Mouse (Mus musculus) myocyte (in vitro differentiated cells): ENCODE results near the gene Esrrg. TPM values are rescaled to one million over a fixed set of nuclear protein-coding genes. Genes with fewer than 3 reads are reported as not detected.

ENCODE experiments used
- H3K27me3 ChIP-seq: one replicate; pipeline ENCODE4 v1.6.1; 2011; ENCODE audit not compliant: control insufficient read depth, insufficient read depth, insufficient read length
- H3K36me3 ChIP-seq: one replicate; pipeline ENCODE4 v1.6.1; 2011; ENCODE audit not compliant: control insufficient read depth, insufficient read depth
- H3K4me2 ChIP-seq: one replicate; pipeline ENCODE4 v1.6.1; 2011; ENCODE audit warnings: low read depth, control low read depth
- H3K4me3 ChIP-seq: one replicate; pipeline ENCODE4 v1.5.1; 2011; ENCODE audit warnings: mild to moderate bottlenecking, control low read depth, moderate library complexity
- H3K79me2 ChIP-seq: one replicate; pipeline ENCODE4 v1.6.1; 2011; ENCODE audit not compliant: control insufficient read depth, insufficient read depth
- H3ac ChIP-seq: one replicate; pipeline ENCODE4 v1.6.1; 2011; ENCODE audit not compliant: control insufficient read depth, insufficient read length
- CEBPB ChIP-seq: IDR thresholded peaks from 2 replicates; pipeline ENCODE4 v1.6.1; 2011; ENCODE audit warnings: mild to moderate bottlenecking, moderate library complexity; ENCODE audit not compliant: poor library complexity, insufficient read depth, severe bottlenecking
- E2F4 ChIP-seq: IDR thresholded peaks from one replicate; pipeline ENCODE4 v1.6.1; 2011; ENCODE audit warnings: mild to moderate bottlenecking, control low read depth, moderate library complexity; ENCODE audit not compliant: insufficient read depth
- MAX ChIP-seq: IDR thresholded peaks from one replicate; pipeline ENCODE4 v1.6.1; 2011; ENCODE audit warnings: low read depth, mild to moderate bottlenecking, control low read depth
- MYOD1 ChIP-seq, 3 experiments: IDR thresholded peaks; one replicate each; pipeline ENCODE4 v1.6.1; 2011; ENCODE audit warnings: control low read depth in 2 of 3, low read depth in 2 of 3, mild to moderate bottlenecking in 2 of 3, moderate library complexity in 1 of 3; ENCODE audit not compliant: insufficient read length in 2 of 3, control insufficient read depth in 1 of 3
- MYOG ChIP-seq, 3 experiments: IDR thresholded peaks; one replicate each; pipeline ENCODE4 v1.6.1; 2011; ENCODE audit warnings: control low read depth in 2 of 3, low read depth in 2 of 3, mild to moderate bottlenecking in 2 of 3; ENCODE audit not compliant: insufficient read length in 2 of 3, control insufficient read depth in 1 of 3, insufficient read depth in 1 of 3
- POLR2A ChIP-seq: IDR thresholded peaks from one replicate; pipeline ENCODE4 v1.6.1; 2011; ENCODE audit warnings: low read depth, mild to moderate bottlenecking, control low read depth, moderate library complexity; ENCODE audit not compliant: insufficient read length
- POLR2AphosphoS2 ChIP-seq: IDR thresholded peaks from one replicate; pipeline ENCODE4 v1.6.1; 2011; ENCODE audit warnings: low read depth, control low read depth; ENCODE audit not compliant: insufficient read length
- REST ChIP-seq: IDR thresholded peaks from one replicate; pipeline ENCODE4 v1.6.1; 2011; ENCODE audit warnings: mild to moderate bottlenecking, control low read depth, moderate library complexity; ENCODE audit not compliant: insufficient read depth, insufficient read length
- SRF ChIP-seq: IDR thresholded peaks from one replicate; pipeline ENCODE4 v1.6.1; 2011; ENCODE audit warnings: low read depth; ENCODE audit not compliant: control insufficient read depth, insufficient read length
- TCF12 ChIP-seq: IDR thresholded peaks from one replicate; pipeline ENCODE4 v1.6.1; 2011; ENCODE audit warnings: mild to moderate bottlenecking, control low read depth; ENCODE audit not compliant: poor library complexity, insufficient read depth, severe bottlenecking
- TCF3 ChIP-seq: IDR thresholded peaks from one replicate; pipeline ENCODE4 v1.6.1; 2011; ENCODE audit warnings: low read depth, control low read depth; ENCODE audit not compliant: insufficient read length
- USF1 ChIP-seq: IDR thresholded peaks from one replicate; pipeline ENCODE4 v1.6.1; 2011; ENCODE audit warnings: low read depth, mild to moderate bottlenecking, control low read depth, moderate library complexity
- polyA plus RNA-seq: library from polyadenylated mRNA; unstranded; fragments of >200 nt; fragmentation: generic; extraction: Trizol; gene quantifications from one replicate; pipeline ENCODE4 v1.2.1, GENCODE M21; 2012; ENCODE audit warnings: missing spikeins

Esrrg gene
- polyA plus RNA-seq, 1 experiment: 0.20 TPM

GRCm38 (mm10) chr1:187665901-187666600 lies 57.5 kb downstream of the Esrrg start:
- no peak overlapping the region for H3K4me2 ChIP-seq
- TF ChIP-seq MYOG (IDR thresholded peaks at IDR 0.05; ENCODE audit: control insufficient read depth in 1 of 3, insufficient read depth in 1 of 3, insufficient read length in 2 of 3, low read depth in 2 of 3) (no peak), POLR2A (no peak)
- H3K36me3 ChIP-seq: no peaks in the 10 kb centered on the region
- no peaks in the 10 kb centered on the region for H3K27me3 ChIP-seq
- no peak overlapping the region for H3ac ChIP-seq
- H3K79me2 ChIP-seq: no peaks in the 10 kb centered on the region
- no peak overlapping the region for H3K4me3 ChIP-seq

- Histone ChIP-seq H3K27me3 (no peaks in the 10 kb centered on the region), H3K36me3 (no peaks in the 10 kb centered on the region), H3K79me2 (no peaks in the 10 kb centered on the region), H3K4me2 (no peak overlapping the region), H3K4me3 (no peak overlapping the region), H3ac (no peak overlapping the region)
- TF ChIP-seq E2F4 (no peak), CEBPB (no peak), TCF3 (no peak), REST (no peak)
Measured at GRCm38 (mm10) chr1:187669746-187670145, 61.2 kb downstream of the Esrrg start.

- no peak for TF ChIP-seq MAX
- no peak for TF ChIP-seq E2F4
- TF ChIP-seq TCF12: no peak
- TF ChIP-seq REST: no peak
- no peak for TF ChIP-seq POLR2A
- no peak for TF ChIP-seq CEBPB
- TF ChIP-seq POLR2AphosphoS2: no peak
- TF ChIP-seq USF1: no peak
- no peak for TF ChIP-seq MYOD1 (IDR thresholded peaks at IDR 0.05; ENCODE audit: control insufficient read depth in 1 of 3, insufficient read length in 2 of 3, low read depth in 2 of 3)
- no peak for TF ChIP-seq TCF3
- no peak for TF ChIP-seq MYOG (IDR thresholded peaks at IDR 0.05; ENCODE audit: control insufficient read depth in 1 of 3, insufficient read depth in 1 of 3, insufficient read length in 2 of 3, low read depth in 2 of 3)
- no peak for TF ChIP-seq SRF
- H3K79me2 ChIP-seq: no peaks in the 10 kb centered on the region
- no peak overlapping the region for H3ac ChIP-seq
- H3K27me3 ChIP-seq: no peaks in the 10 kb centered on the region
- H3K4me3 ChIP-seq: no peak overlapping the region
- no peak overlapping the region for H3K4me2 ChIP-seq
- H3K36me3 ChIP-seq: no peaks in the 10 kb centered on the region
Measured at GRCm38 (mm10) chr1:187672446-187672845, 63.9 kb downstream of the Esrrg start.

- no peak for TF ChIP-seq POLR2A
- TF ChIP-seq E2F4: no peak
- no peak for TF ChIP-seq USF1
- no peak for TF ChIP-seq MYOD1 (IDR thresholded peaks at IDR 0.05; ENCODE audit: control insufficient read depth in 1 of 3, insufficient read length in 2 of 3, low read depth in 2 of 3)
- TF ChIP-seq REST: no peak
- TF ChIP-seq TCF12: no peak
- TF ChIP-seq MAX: no peak
- TF ChIP-seq TCF3: no peak
- TF ChIP-seq MYOG (IDR thresholded peaks at IDR 0.05; ENCODE audit: control insufficient read depth in 1 of 3, insufficient read depth in 1 of 3, insufficient read length in 2 of 3, low read depth in 2 of 3): no peak
- no peak for TF ChIP-seq CEBPB
- no peaks in the 10 kb centered on the region for H3K79me2 ChIP-seq
Measured at GRCm38 (mm10) chr1:187674771-187675186, 66.2 kb downstream of the Esrrg start.

GRCm38 (mm10) chr1:187676626-187677025 lies 68.0 kb downstream of the Esrrg start:
- Histone ChIP-seq H3K36me3 (no peaks in the 10 kb centered on the region), H3ac (no peak overlapping the region), H3K4me2 (no peak overlapping the region), H3K27me3 (no peaks in the 10 kb centered on the region), H3K4me3 (no peak overlapping the region), H3K79me2 (no peaks in the 10 kb centered on the region)
- TF ChIP-seq CEBPB: no peak
- TF ChIP-seq USF1: no peak
- no peak for TF ChIP-seq MYOG (IDR thresholded peaks at IDR 0.05; ENCODE audit: control insufficient read depth in 1 of 3, insufficient read depth in 1 of 3, insufficient read length in 2 of 3, low read depth in 2 of 3)
- TF ChIP-seq MYOD1 (IDR thresholded peaks at IDR 0.05; ENCODE audit: control insufficient read depth in 1 of 3, insufficient read length in 2 of 3, low read depth in 2 of 3): no peak
- no peak for TF ChIP-seq TCF3
- TF ChIP-seq POLR2A: no peak

More at GRCm38 (mm10) chr1:187674771-187675186, 66.2 kb downstream of the Esrrg start:
- Histone ChIP-seq H3K36me3 (no peaks in the 10 kb centered on the region), H3K27me3 (no peaks in the 10 kb centered on the region), H3ac (no peak overlapping the region), H3K4me3 (no peak overlapping the region), H3K4me2 (no peak overlapping the region)
